Mouse (Mus musculus): ENCODE results near the gene Zswim8.
A peak's percentile ranks its signal among the peaks of the same experiment; 100 is the strongest.
"Not testable (repeated sequence)": the region's sequence is repeated elsewhere in the genome, so short reads cannot be mapped to it uniquely, and the experiment has no call there.

Zswim8 gene

DNA sequence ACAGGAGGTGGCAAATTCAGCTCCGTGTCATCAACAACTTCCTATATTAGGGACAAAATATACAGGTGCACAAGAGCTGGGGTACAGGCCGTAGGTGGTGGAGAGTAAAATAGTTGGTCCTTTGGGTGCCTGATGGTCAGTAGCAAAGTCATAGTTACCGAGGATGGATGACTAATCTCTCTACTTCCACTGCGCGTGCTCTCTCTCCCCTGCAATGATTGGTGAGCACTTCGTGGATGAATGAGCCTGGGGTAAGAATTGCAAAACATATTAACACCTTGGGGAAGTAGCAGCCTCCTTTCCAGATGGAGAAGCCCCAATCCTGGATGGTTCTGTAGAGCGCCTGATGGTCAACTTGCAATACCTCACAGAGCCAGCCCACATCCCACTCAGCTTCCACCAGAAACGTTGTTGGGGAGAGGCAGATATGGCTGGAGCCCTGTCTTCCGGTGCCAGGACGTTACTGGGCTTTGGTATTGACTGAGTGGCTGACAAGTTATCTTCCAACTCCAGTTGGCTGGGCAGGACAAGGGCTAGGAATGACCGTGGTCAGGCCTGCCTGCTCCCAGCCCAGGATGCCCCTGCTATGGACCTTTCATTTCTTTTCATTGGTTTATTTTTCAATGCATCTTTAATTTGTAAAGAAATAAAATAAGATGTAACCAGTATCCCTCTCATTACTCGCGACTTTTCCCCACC lies 13.0 kb upstream of the Zswim8 start:
- no peak for DNase-seq

- peak; percentile 91 to 92 for DNase-seq
These were observed 12.2 kb upstream of the Zswim8 start, which contains the start of gene Fut11 for GRCm38 (mm10) chr14:20694884-20695760. TSS of gene Fut11 (plus strand) at chr14:20694968.

DNA sequence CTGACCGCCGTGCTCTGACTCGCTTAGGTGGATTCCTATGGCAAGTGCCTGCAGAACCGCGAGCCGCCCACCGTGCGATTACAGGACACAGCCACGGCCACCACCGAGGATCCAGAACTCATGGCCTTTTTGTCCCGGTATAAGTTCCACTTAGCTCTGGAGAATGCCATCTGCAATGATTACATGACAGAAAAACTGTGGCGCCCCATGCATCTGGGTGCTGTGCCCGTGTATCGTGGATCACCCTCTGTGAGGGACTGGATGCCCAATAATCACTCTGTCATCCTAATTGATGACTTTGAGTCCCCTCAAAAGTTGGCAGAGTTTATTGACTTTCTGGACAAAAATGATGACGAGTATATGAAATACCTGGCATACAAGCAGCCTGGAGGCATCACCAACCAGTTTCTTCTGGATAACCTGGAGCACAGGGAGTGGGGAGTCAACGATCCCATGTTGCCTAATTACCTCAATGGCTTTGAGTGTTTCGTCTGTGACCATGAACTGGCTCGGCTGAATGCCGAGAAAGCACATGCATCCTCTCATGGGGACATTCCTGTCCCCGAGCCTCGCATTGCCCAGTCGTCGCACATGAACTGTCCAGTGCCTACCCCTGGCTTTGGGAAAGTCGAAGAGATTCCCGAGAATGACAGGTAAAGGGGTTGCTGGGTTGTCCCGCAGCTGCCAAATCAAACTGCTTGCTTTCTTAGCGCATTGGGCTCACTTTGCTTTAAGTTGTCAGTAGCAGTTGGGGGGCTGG lies 11.4 kb upstream of the Zswim8 start:
- DNase-seq, result peak in 1 of 2 experiments; percentile 40

DNA sequence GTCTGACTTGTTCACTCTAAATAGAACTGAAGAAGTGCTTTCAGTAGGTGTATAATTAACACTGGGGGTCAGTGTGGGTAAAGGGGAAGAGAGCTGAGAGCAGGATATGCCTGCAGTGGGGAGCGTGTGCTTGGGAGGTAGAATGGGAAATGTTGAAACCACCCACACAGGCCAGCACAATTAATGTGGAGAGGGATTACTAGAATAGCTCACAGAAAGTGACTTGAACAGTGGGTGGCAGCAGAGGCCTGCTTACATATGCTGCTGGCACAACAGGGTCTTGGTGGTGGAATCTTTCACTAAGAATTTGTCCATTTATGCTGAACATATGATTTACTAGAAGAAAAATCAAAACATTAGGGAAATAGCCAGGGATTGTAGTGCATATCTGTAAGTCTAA lies 10.4 kb upstream of the Zswim8 start:
- peak; percentile 57 to 71 for DNase-seq

DNA sequence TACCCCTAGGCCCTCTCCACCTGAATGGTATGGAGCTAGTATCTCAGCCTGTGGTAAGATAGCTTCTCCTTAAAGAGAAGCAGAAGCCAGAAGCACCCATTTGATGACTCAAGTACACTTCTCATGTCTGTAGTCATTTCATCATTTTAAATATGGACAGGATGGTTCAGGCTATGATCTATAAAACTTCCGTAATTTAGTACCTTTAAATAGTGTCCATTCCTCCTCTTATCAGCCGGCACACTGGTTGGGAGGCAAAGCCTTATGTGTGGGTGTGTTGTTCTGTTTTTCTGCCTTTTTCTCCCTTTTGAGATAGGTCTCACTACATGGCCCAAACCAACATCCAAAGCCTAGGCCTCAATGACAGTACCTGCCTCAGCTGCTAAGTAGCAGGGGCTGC lies 8.8 kb upstream of the Zswim8 start:
- no peak for DNase-seq

DNA sequence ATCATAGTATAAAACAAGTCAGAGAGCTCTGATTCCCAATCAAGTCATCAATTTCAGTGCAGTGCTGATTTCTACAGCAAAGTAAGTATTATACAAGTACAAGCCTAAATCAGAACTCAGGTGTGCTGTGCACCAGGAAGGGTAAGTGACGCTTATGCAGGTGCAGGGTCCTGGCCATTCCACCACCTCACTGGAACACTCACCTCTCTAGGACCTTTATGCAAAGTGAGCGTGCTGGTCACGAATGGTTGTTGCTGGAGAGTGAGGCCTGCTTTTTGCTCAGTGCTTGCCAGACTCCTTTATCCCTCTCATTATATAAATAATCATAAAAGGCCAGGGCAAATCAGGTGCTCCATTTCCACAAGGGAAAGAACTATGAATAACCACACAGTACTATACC lies 7.0 kb upstream of the Zswim8 start:
- no peak for DNase-seq

DNA sequence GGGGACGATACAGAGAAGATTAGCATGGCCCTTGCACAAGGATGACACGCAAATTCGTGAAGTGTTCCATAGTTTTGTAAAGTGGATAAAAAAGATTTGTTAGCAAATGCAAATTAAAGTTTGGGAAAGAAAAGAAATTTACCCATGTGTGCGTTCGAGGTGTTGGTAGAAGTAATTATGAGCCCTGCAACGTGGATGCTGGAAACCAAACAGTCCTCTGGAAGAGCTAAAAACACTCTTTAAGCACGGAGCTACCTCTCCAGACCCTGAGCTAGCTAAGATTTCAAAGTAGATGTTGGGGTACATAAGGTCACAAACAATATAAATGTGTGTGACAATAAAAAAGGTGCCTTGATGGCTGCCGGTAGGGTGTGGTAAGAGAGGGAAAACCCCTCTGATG lies 5.8 kb upstream of the Zswim8 start:
- DNase-seq, result no peak

GRCm38 (mm10) chr14:20702096-20702740 lies 5.1 kb upstream of the Zswim8 start:
- DNase-seq, result no peak

DNA sequence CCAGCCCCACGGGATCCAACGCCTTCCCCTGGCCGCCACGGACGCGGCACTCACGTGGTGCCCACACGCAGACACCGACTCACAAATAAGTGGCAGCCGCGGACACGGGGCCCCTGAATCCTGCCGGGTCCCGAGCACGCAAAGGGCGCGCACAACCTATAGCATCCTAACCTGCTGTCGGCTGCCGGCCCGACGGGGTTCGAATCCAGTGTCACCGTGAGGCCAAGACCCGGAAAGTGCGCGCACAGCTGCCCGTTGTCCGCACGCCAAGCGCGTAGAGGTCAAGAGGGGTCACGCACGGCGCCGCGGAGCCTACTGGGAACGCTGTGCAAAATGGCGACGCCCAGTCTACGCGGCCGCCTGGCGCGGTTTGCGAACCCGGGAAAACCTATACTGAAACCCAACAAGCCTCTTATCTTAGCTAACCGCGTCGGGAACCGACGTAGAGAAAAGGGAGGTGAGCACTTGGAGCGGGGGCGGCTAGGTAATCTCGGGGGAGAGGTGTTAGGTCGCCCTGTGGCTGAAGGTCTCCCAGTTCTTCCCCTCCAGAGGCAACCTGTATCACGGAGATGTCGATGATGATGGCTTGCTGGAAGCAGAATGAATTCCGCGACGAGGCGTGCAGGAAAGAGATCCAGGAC lies 4.5 kb upstream of the Zswim8 start, which contains the start of gene Chchd1:
Gene Chchd1, plus strand, starts transcription at position 266 of the 641 bp plus-strand sequence.
- peak; percentile 87 to 93 for DNase-seq

DNA sequence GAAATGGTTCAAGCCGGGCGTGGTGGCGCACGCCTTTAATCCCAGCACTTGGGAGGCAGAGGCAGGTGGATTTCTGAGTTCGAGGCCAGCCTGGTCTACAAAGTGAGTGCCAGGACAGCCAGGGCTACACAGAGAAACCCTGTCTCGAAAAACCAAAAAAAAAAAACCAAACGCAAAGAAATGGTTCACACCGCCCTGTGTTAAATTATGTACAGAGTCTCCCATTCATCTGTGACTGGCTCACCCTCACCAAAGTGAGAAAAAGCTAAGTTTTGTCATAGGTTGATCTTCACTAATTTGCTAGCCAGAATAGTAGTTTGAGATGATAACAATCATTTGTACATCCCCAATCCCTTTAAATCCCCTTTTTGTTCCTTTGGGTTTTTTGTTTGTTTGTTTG lies 3.9 kb upstream of the Zswim8 start:
- not testable (repeated sequence) for DNase-seq

GRCm38 (mm10) chr14:20708239-20708638 lies 887 bp downstream of the Zswim8 start:
- DNase-seq, result no peak

GRCm38 (mm10) chr14:20713832-20714231 lies 6.5 kb downstream of the Zswim8 start:
- no peak for DNase-seq

GRCm38 (mm10) chr14:20718443-20718842 lies 11.1 kb downstream of the Zswim8 start:
- no peak for DNase-seq

DNA sequence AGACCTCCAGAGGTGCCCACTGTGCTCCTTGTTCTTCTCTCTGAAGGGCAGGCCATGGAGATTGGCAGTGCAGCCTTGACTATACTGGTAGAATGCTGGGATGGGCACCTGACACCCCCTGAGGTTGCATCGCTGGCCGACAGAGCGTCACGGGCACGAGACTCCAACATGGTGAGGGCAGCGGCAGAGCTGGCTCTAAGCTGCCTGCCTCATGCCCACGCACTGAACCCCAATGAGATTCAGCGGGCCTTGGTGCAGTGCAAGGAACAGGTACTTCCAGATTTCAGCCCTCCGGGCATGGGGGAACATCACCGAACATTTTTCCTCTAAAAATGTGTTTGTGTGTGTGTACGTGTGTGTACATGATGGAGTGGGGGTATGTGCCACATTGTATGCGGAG lies 12.4 kb downstream of the Zswim8 start:
- no peak for DNase-seq

DNA sequence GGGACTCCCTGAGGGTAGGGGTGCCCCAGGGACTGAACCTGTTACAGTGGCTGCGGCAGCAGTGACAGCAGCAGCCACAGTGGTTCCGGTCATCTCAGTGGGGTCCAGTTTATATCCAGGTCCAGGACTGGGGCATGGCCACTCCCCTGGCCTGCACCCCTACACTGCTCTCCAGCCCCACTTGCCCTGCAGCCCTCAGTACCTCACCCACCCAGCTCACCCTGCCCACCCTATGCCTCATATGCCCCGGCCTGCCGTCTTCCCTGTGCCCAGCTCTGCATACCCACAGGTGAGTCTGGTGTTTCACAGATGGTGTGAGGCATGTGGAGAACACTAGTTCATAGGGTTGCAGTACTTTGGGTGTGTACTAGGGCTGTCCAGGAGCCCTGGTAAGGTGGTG lies 14.0 kb downstream of the Zswim8 start:
- no peak for DNase-seq

- DNase-seq, result no peak
These were observed 15.7 kb downstream of the Zswim8 start for GRCm38 (mm10) chr14:20723006-20723405.

GRCm38 (mm10) chr14:20724043-20724442 lies 16.7 kb downstream of the Zswim8 start:
- peak; percentile 72 to 80 for DNase-seq

- no peak for DNase-seq
These were observed 18.4 kb downstream of the Zswim8 start for GRCm38 (mm10) chr14:20725660-20726339.

DNA sequence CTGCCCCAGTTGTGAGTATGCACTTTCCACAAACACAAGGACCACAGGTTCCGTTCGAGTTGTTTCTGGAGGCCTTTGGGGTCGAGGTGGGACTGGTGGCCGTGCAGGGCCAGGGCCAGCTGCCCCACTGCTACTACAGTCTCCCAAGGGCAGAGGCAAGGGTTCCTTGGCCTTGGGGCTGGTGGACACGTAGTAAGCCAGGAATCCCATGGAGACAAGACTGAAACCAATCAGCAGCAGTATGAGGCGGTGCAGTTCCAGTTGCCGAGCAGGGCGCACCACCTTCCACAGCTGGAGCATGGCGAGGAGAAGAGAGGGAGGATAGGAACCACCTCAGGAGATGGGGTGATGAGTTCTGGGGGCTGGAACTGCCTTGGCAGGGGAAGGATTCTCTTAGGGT lies 22.5 kb downstream of the Zswim8 start:
- no peak for DNase-seq

- DNase-seq, result no peak
These were observed 23.7 kb downstream of the Zswim8 start for GRCm38 (mm10) chr14:20730853-20731602.

Measured in cerebellum, adult 18-20 months (tissue).